Mouse (Mus musculus): ENCODE results near the gene Msrb3. TPM values are rescaled to one million over a fixed set of nuclear protein-coding genes. Genes with fewer than 3 reads are reported as not detected.
"Not testable (repeated sequence)": the region's sequence is repeated elsewhere in the genome, so short reads cannot be mapped to it uniquely, and the experiment has no call there.

The Msrb3 gene
- polyA plus RNA-seq, 1 experiment from 2014 or later = 7.2 TPM

GRCm38 (mm10) chr10:120777499-120777898 lies 121.4 kb downstream of the Msrb3 start:
- H3K4me1 ChIP-seq = peaks cover 17% of the 10 kb centered on the region
- peaks cover 7% of the 10 kb centered on the region; the same call in 1 of the 2 replicates for H3K36me3 ChIP-seq
- 88% methylated on average over 3 of the region's 3 CpGs for WGBS
- H3K27me3 ChIP-seq (ENCODE audit: low read depth, poor library complexity, severe bottlenecking) = no peaks in the 10 kb centered on the region
- no peak overlapping the region for H3K4me3 ChIP-seq
- H3K27ac ChIP-seq = no peak overlapping the region
- DNase-seq (ENCODE audit: low spot score) = no peak
- 0 out of 2 replicates have a peak, but pooled peaks cover 3% of the 10 kb centered on the region for H3K9me3 ChIP-seq (replicated peaks)

GRCm38 (mm10) chr10:120775361-120775760 lies 123.5 kb downstream of the Msrb3 start:
- no peak for DNase-seq (ENCODE audit: low spot score)

DNA sequence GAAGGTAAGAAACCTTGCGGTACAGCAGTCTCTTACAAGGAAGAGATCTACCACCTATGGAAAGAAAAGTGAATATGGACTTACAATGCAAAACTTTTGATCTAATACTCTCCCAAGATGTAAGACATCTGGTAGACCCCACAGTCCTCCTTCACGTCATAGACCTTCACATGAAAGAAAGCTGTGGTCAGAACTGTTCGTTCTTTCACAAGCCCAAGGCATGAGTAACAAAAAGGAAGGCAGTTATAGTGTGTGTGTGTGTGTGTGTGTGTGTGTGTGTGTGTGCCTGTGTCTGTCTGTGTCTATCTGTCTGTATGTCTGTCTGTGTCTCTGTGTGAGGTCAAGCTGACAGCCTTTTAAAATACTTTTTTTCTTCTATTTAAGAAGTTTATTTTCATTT lies 131.5 kb downstream of the Msrb3 start:
- DNase-seq (ENCODE audit: low spot score) = no peak
- WGBS = 98% methylated on average over 3 of the region's 3 CpGs
- Histone ChIP-seq H3K27ac (no peak overlapping the region), H3K27me3 (ENCODE audit: low read depth, poor library complexity, severe bottlenecking) (no peaks in the 10 kb centered on the region), H3K36me3 (no peaks in the 10 kb centered on the region), H3K4me3 (no peak overlapping the region), H3K4me1 (peaks cover 18% of the 10 kb centered on the region), H3K9me3 (replicated peaks) (no peaks in the 10 kb centered on the region)

More at GRCm38 (mm10) chr10:120775361-120775760, 123.5 kb downstream of the Msrb3 start:
- Histone ChIP-seq H3K36me3 (peaks cover 7% of the 10 kb centered on the region; the same call in 1 of the 2 replicates), H3K4me1 (peaks cover 12% of the 10 kb centered on the region; the same call in 1 of the 2 replicates), H3K9me3 (replicated peaks) (0 out of 2 replicates have a peak, but pooled peaks cover 3% of the 10 kb centered on the region), H3K4me3 (no peak overlapping the region), H3K27ac (no peak overlapping the region), H3K27me3 (ENCODE audit: low read depth, poor library complexity, severe bottlenecking) (no peaks in the 10 kb centered on the region)
- WGBS = 86% methylated on average over 4 of the region's 4 CpGs

DNA sequence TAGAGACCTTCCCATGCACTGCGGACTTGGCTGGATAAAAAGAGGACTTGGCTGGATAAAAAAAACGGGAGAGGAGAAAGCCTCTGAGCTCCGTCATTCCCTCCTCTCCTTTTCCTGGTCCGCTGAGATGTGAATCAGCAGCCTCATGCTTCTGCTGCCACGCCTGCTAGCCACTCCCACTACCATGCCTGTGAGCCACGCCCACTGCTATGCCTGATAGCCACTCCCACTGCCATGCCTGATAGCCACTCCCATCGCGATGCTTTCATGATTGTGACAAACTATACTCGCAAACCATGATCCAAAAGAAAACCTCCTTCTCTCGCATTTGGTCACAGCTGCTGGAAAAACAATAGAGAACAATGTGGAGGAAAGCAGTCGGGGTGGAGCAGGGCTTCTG lies 133.5 kb downstream of the Msrb3 start:
- Histone ChIP-seq H3K4me1 (peaks cover 18% of the 10 kb centered on the region), H3K4me3 (no peak overlapping the region), H3K9me3 (replicated peaks) (no peaks in the 10 kb centered on the region), H3K27me3 (ENCODE audit: low read depth, poor library complexity, severe bottlenecking) (no peaks in the 10 kb centered on the region), H3K27ac (no peak overlapping the region), H3K36me3 (no peaks in the 10 kb centered on the region)
- peak; percentile 24 for DNase-seq (ENCODE audit: low spot score)
- WGBS = 91% methylated on average over 11 of the region's 11 CpGs

DNA sequence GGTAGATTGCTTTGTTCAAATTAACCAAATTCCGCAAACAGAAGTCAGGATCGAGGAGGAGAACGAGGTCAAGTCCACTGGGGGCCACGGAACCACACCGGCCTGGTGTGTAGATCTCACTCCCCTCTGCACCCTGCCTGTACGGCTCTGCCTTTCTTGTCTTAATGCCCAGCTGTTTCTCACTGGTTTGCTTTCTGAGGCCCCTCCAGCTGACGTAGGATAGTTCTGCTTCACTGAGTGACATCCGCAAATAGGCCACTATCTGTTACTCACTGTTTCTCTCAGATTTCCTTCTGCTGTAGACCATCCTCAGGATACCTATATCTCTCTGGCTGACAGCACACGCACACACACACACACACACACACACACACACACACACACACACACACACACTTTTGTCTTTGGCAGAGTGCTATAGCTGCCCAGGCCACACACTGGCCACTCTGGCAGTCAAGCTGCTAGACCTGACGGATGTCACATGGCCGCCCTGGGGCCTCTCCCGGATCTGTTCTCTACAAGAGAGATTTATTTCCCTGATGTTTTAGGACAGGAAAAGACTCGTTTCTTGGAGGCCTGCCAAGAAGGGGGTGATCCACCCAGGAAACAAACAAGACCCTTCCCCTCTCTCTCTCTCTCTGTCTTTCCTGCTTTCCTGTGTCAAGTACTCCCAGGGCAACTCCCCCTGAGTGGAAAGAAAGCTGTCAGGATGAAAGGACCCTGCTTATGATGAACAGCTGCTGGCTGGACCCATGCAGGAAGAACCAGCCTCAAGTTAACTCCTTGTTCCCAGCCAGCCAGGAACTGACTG lies 135.0 kb downstream of the Msrb3 start:
- Histone ChIP-seq H3K36me3 (no peaks in the 10 kb centered on the region), H3K9me3 (replicated peaks) (no peaks in the 10 kb centered on the region), H3K4me1 (peaks cover 18% of the 10 kb centered on the region), H3K27ac (peak overlapping the region; percentile 85), H3K27me3 (ENCODE audit: low read depth, poor library complexity, severe bottlenecking) (no peaks in the 10 kb centered on the region), H3K4me3 (no peak overlapping the region)
- WGBS = 45% methylated on average over 13 of the region's 13 CpGs
- peak; percentile 70 for DNase-seq (ENCODE audit: low spot score)

- Histone ChIP-seq H3K4me3 (no peak overlapping the region), H3K36me3 (no peaks in the 10 kb centered on the region), H3K27ac (peak overlapping the region; percentile 85; the same call in 1 of the 2 replicates), H3K9me3 (replicated peaks) (no peaks in the 10 kb centered on the region), H3K27me3 (ENCODE audit: low read depth, poor library complexity, severe bottlenecking) (no peaks in the 10 kb centered on the region), H3K4me1 (peaks cover 18% of the 10 kb centered on the region)
- 96% methylated on average over 12 of the region's 12 CpGs for WGBS
- DNase-seq (ENCODE audit: low spot score) = peak; percentile 27
Measured at GRCm38 (mm10) chr10:120762958-120763357, 135.9 kb downstream of the Msrb3 start.

- H3K4me3 ChIP-seq = no peak overlapping the region
- WGBS = 90% methylated on average over 12 of the region's 12 CpGs
- peaks cover 18% of the 10 kb centered on the region for H3K4me1 ChIP-seq
- no peaks in the 10 kb centered on the region for H3K36me3 ChIP-seq
- no peak overlapping the region for H3K27ac ChIP-seq
- H3K27me3 ChIP-seq (ENCODE audit: low read depth, poor library complexity, severe bottlenecking) = no peaks in the 10 kb centered on the region
- peak; percentile 25 for DNase-seq (ENCODE audit: low spot score)
- no peaks in the 10 kb centered on the region for H3K9me3 ChIP-seq (replicated peaks)
Measured at GRCm38 (mm10) chr10:120760679-120761078, 138.2 kb downstream of the Msrb3 start.

DNA sequence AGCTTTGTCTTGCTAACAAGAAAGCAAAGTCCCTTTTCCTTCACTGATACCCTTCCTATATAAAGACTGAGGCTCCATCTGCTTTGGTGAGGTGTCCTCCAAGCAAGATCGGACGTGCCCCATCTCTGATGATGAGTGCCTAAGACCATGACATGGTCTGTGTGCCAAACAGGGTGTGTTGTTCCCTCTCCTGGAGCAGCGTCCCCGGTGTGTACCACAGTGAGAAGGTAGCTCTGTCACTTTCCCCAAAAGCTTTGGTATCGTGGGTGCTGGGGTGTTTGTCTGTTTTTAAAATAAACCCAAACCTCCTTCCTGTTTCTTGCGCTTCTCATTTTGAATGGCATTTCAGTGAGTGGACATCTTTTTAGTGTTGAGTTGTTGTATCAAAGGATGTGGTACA lies 139.0 kb downstream of the Msrb3 start:
- WGBS = 93% methylated on average over 6 of the region's 6 CpGs

DNA sequence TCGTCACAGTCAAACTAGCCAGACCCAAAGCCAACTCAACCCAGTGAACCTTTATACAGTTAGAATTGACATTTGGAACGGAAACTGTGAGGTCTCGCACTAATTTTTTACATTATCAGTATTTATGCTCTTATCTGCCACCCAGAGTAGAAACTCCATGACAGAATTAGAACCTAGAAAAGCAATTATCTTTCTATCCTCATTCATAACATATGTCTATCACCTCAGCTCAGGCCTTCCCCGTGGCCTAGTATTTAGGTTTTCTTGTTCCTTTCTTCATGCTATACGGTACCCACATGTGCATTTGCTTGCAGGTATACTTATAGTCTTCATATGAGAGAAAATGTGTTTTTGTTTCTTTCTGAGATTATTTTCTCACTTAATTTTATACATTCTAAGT lies 146.4 kb downstream of the Msrb3 start:
- no peaks in the 10 kb centered on the region for H3K36me3 ChIP-seq
- peaks cover 22% of the 10 kb centered on the region for H3K4me1 ChIP-seq
- 95% methylated on average over 5 of the region's 5 CpGs for WGBS
- H3K4me3 ChIP-seq = no peak overlapping the region
- no peaks in the 10 kb centered on the region for H3K9me3 ChIP-seq (replicated peaks)
- no peaks in the 10 kb centered on the region for H3K27me3 ChIP-seq (ENCODE audit: low read depth, poor library complexity, severe bottlenecking)
- DNase-seq (ENCODE audit: low spot score) = no peak
- H3K27ac ChIP-seq = no peak overlapping the region

More for the DNA sequence above, 139.0 kb downstream of the Msrb3 start:
- Histone ChIP-seq H3K9me3 (replicated peaks) (no peaks in the 10 kb centered on the region), H3K4me1 (peaks cover 18% of the 10 kb centered on the region), H3K27ac (no peak overlapping the region), H3K27me3 (ENCODE audit: low read depth, poor library complexity, severe bottlenecking) (no peaks in the 10 kb centered on the region), H3K36me3 (no peaks in the 10 kb centered on the region), H3K4me3 (no peak overlapping the region)
- DNase-seq (ENCODE audit: low spot score) = no peak

GRCm38 (mm10) chr10:120751821-120752261 lies 147.1 kb downstream of the Msrb3 start:
- WGBS = 69% methylated on average over 11 of the region's 11 CpGs
- Histone ChIP-seq H3K4me3 (no peak overlapping the region), H3K27ac (peak overlapping the region; percentile 77), H3K36me3 (no peaks in the 10 kb centered on the region), H3K4me1 (peaks cover 28% of the 10 kb centered on the region), H3K27me3 (ENCODE audit: low read depth, poor library complexity, severe bottlenecking) (no peaks in the 10 kb centered on the region), H3K9me3 (replicated peaks) (no peaks in the 10 kb centered on the region)
- no peak for DNase-seq (ENCODE audit: low spot score)

- H3K27me3 ChIP-seq (ENCODE audit: low read depth, poor library complexity, severe bottlenecking) = no peaks in the 10 kb centered on the region
- peaks cover 32% of the 10 kb centered on the region for H3K4me1 ChIP-seq
- DNase-seq (ENCODE audit: low spot score) = no peak
- no peaks in the 10 kb centered on the region for H3K36me3 ChIP-seq
- 76% methylated on average over 11 of the region's 11 CpGs for WGBS
- no peaks in the 10 kb centered on the region for H3K9me3 ChIP-seq (replicated peaks)
- H3K4me3 ChIP-seq = no peak overlapping the region
- H3K27ac ChIP-seq = peak overlapping the region; percentile 77
Measured at GRCm38 (mm10) chr10:120751295-120751722, 147.6 kb downstream of the Msrb3 start.

DNA sequence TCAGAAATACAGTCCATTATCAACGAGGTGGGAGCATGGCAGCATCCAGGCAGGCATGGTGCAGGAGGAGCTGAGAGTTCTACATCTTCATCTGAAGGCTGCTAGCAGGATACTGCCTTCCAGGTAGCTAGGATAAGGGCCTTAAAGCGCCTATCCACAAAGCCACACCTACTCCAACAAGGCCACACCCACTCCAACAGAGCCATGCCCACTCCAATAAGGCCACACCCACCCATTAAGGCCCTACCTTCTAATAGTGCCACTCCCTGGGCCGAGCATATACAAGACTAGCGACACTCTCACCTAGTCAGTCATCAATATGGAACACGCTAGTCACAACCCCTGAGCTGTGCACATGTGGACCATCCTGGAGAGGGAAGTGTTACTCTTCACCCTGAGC lies 149.3 kb downstream of the Msrb3 start:
- H3K36me3 ChIP-seq; H3K9me3 ChIP-seq (replicated peaks); H3K27me3 ChIP-seq (ENCODE audit: low read depth, poor library complexity, severe bottlenecking); H3K27ac ChIP-seq; DNase-seq (ENCODE audit: low spot score); H3K4me3 ChIP-seq: not testable (repeated sequence)
- H3K4me1 ChIP-seq = peaks cover 49% of the 10 kb centered on the region
- WGBS = 93% methylated on average over 5 of the region's 5 CpGs

- Histone ChIP-seq H3K27ac (no peak overlapping the region; the same call in 1 of the 2 replicates), H3K4me1 (peaks cover 63% of the 10 kb centered on the region), H3K4me3 (no peak overlapping the region), H3K36me3 (no peaks in the 10 kb centered on the region), H3K27me3 (ENCODE audit: low read depth, poor library complexity, severe bottlenecking) (no peaks in the 10 kb centered on the region), H3K9me3 (replicated peaks) (no peaks in the 10 kb centered on the region)
- DNase-seq (ENCODE audit: low spot score) = no peak
- 86% methylated on average over 6 of the region's 6 CpGs for WGBS
Measured at GRCm38 (mm10) chr10:120748156-120748555, 150.7 kb downstream of the Msrb3 start.
